Mouse (Mus musculus) CH12.LX (cell line): ENCODE measurements around the gene Btbd9.

ENCODE experiments used
- CTCF ChIP-seq, 2 experiments: IDR thresholded peaks in 1 of 2; conservative IDR thresholded peaks in 1 of 2; 2 replicates each; pipeline ENCODE4 v1.5.1; 2011 to 2012; ENCODE audit warnings: low read depth in 2 of 2, low read length in 2 of 2, improper control_type of control experiment in 1 of 2, inconsistent platforms in 1 of 2, mild to moderate bottlenecking in 1 of 2, moderate library complexity in 1 of 2
- JUN ChIP-seq: IDR thresholded peaks from 2 replicates; pipeline ENCODE4 v1.6.1; 2011; ENCODE audit warnings: low read depth, mild to moderate bottlenecking, low read length, improper control_type of control experiment, moderate library complexity; ENCODE audit not compliant: insufficient read depth
- KAT2A ChIP-seq: IDR thresholded peaks from 2 replicates; pipeline ENCODE4 v1.6.1; 2012; ENCODE audit warnings: low read length, improper control_type of control experiment, inconsistent platforms; ENCODE audit not compliant: insufficient replicate concordance

- TF ChIP-seq KAT2A (no peak), CTCF (conservative IDR thresholded peaks at IDR 0.05 in 1 of 2, IDR thresholded peaks at IDR 0.05 in 1 of 2; ENCODE audit: low read depth in 2 of 2, low read length in 2 of 2) (no peak), JUN (no peak)
Measured at GRCm38 (mm10) chr17:30388817-30389216, 187.5 kb downstream of the Btbd9 start.
